Mouse (Mus musculus): ENCODE measurements around the gene Ddost. TPM values are rescaled to one million over a fixed set of nuclear protein-coding genes. Genes with fewer than 3 reads are reported as not detected.
A peak's percentile ranks its signal among the peaks of the same experiment; 100 is the strongest.

Ddost gene
- total and polyA plus RNA-seq, 2 experiments from 2014 or later, result 218 to 232 TPM

DNA sequence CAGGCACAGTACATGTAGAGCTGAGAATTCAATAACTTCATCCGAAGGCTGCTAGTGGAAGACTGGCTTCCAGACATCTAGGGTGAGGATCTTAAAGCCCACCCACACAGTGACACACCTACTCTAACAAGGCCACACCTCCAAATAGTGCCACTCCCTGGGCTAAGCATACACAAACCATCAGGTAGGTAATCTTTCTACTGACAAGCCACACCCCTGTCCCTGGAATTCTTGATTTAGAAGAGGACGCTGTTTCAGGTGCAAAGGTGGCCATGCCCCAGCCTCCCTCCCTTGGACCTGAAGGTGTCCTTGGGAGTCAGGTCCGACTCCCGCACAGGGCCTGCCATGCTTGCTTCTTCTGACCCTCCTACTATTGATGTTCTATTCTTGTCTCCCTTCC lies 28.6 kb downstream of the Ddost start:
- Histone ChIP-seq H3K27me3 (ENCODE audit: insufficient read depth, low read length) (no peaks in the 10 kb centered on the region), H3K4me1 (ENCODE audit: insufficient read depth, low read length) (no peaks in the 10 kb centered on the region), H3K9me3 (ENCODE audit: low read length) (no peaks in the 10 kb centered on the region), H3K27ac (no peak overlapping the region), H3K4me3 (ENCODE audit: low read length) (no peak overlapping the region), H3K9ac (replicated peaks; ENCODE audit: low read length) (no peak overlapping the region), H3K4me2 (ENCODE audit: low read depth, low read length) (no peak overlapping the region), H3K36me3 (ENCODE audit: insufficient read depth, low read length) (no peaks in the 10 kb centered on the region)
- ATAC-seq (no peak), DNase-seq (ENCODE audit: low spot score) (no peak)
- 92% methylated on average over 4 of the region's 4 CpGs for WGBS
- no peak for TF ChIP-seq CTCF (IDR thresholded peaks at IDR 0.05; ENCODE audit: low read depth)

GRCm38 (mm10) chr4:138335036-138335435 lies 30.5 kb downstream of the Ddost start:
- Histone ChIP-seq H3K4me2 (ENCODE audit: low read depth, low read length) (no peak overlapping the region), H3K36me3 (ENCODE audit: insufficient read depth, low read length) (no peaks in the 10 kb centered on the region), H3K27me3 (ENCODE audit: insufficient read depth, low read length) (no peaks in the 10 kb centered on the region), H3K4me1 (ENCODE audit: insufficient read depth, low read length) (no peaks in the 10 kb centered on the region), H3K27ac (no peak overlapping the region), H3K9ac (replicated peaks; ENCODE audit: low read length) (no peak overlapping the region), H3K4me3 (ENCODE audit: low read length) (no peak overlapping the region), H3K9me3 (ENCODE audit: low read length) (no peaks in the 10 kb centered on the region)
- DNase-seq (ENCODE audit: low spot score) (no peak), ATAC-seq (no peak)
- TF ChIP-seq CTCF (IDR thresholded peaks at IDR 0.05; ENCODE audit: low read depth), result no peak
- WGBS, result 64% methylated on average over 12 of the region's 12 CpGs

DNA sequence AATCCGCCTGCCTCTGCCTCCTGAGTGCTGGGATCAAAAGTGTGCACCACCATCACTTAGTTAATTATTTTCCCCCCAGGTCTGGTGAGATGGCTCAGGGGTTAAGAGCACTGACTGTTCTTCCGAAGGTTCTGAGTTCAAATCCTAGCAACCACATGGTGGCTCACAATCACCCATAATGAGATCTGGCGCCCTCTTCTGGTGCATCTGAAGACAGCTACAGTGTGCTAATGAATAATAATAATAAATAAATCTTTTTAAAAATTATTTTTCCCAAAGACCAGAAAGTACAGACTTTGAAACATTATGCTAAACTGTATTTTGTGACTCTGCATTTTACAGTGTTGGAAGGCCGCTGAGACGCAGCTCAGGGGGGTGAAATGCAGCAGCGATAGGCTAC lies 31.1 kb downstream of the Ddost start:
- ATAC-seq (no peak), DNase-seq (ENCODE audit: low spot score) (no peak)
- no peak for TF ChIP-seq CTCF (IDR thresholded peaks at IDR 0.05; ENCODE audit: low read depth)
- Histone ChIP-seq H3K27ac (no peak overlapping the region), H3K4me3 (ENCODE audit: low read length) (no peak overlapping the region), H3K9ac (replicated peaks; ENCODE audit: low read length) (no peak overlapping the region), H3K27me3 (ENCODE audit: insufficient read depth, low read length) (no peaks in the 10 kb centered on the region), H3K9me3 (ENCODE audit: low read length) (no peaks in the 10 kb centered on the region), H3K4me2 (ENCODE audit: low read depth, low read length) (no peak overlapping the region), H3K4me1 (ENCODE audit: insufficient read depth, low read length) (no peaks in the 10 kb centered on the region), H3K36me3 (ENCODE audit: insufficient read depth, low read length) (no peaks in the 10 kb centered on the region)
- WGBS, result 90% methylated on average over 6 of the region's 6 CpGs

DNA sequence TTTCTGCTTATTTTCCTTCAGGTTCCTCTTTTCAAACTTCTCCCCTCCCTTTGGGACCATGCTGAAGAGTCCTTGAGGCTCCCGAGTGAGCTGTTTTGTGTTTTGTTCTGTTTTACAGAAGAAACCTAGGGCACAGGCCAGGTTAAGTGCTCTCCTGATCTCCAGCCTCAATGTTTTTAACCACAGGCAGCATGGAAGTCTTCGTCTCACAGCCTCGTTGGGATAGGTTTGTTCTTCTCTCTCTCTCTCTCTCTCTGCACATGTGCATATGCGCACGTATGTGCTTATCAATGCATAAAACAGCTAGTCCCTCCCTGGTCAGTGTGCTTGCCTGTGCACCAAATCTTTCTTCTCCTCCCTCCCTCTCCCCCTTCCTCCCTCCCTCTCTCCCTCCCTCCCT lies 32.3 kb downstream of the Ddost start:
- H3K4me3 ChIP-seq (ENCODE audit: low read length), result no peak overlapping the region
- TF ChIP-seq CTCF (IDR thresholded peaks at IDR 0.05; ENCODE audit: low read depth), result no peak
- no peak overlapping the region for H3K9ac ChIP-seq (replicated peaks; ENCODE audit: low read length)
- no peak for ATAC-seq
- no peak overlapping the region for H3K4me2 ChIP-seq (ENCODE audit: low read depth, low read length)
- H3K9me3 ChIP-seq (ENCODE audit: low read length), result no peaks in the 10 kb centered on the region
- no peak overlapping the region for H3K27ac ChIP-seq
- DNase-seq (ENCODE audit: low spot score), result no peak
- H3K27me3 ChIP-seq (ENCODE audit: insufficient read depth, low read length), result no peaks in the 10 kb centered on the region
- H3K4me1 ChIP-seq (ENCODE audit: insufficient read depth, low read length), result no peaks in the 10 kb centered on the region
- H3K36me3 ChIP-seq (ENCODE audit: insufficient read depth, low read length), result no peaks in the 10 kb centered on the region
- 68% methylated on average over 5 of the region's 5 CpGs for WGBS

- no peak overlapping the region for H3K4me3 ChIP-seq (ENCODE audit: low read length)
- DNase-seq (ENCODE audit: low spot score) (no peak), ATAC-seq (no peak)
- no peaks in the 10 kb centered on the region for H3K9me3 ChIP-seq (ENCODE audit: low read length)
- H3K36me3 ChIP-seq (ENCODE audit: insufficient read depth, low read length), result no peaks in the 10 kb centered on the region
- no peaks in the 10 kb centered on the region for H3K4me1 ChIP-seq (ENCODE audit: insufficient read depth, low read length)
- no peak overlapping the region for H3K27ac ChIP-seq
- TF ChIP-seq CTCF (IDR thresholded peaks at IDR 0.05; ENCODE audit: low read depth), result no peak
- H3K4me2 ChIP-seq (ENCODE audit: low read depth, low read length), result no peak overlapping the region
- no peak overlapping the region for H3K9ac ChIP-seq (replicated peaks; ENCODE audit: low read length)
- no peaks in the 10 kb centered on the region for H3K27me3 ChIP-seq (ENCODE audit: insufficient read depth, low read length)
- WGBS, result 81% methylated on average over 9 of the region's 9 CpGs
Measured at GRCm38 (mm10) chr4:138337341-138337740, 32.8 kb downstream of the Ddost start.

- no peaks in the 10 kb centered on the region for H3K27me3 ChIP-seq (ENCODE audit: insufficient read depth, low read length)
- no peak overlapping the region for H3K4me2 ChIP-seq (ENCODE audit: low read depth, low read length)
- DNase-seq (ENCODE audit: low spot score), result peak; percentile 66
- no peak overlapping the region for H3K9ac ChIP-seq (replicated peaks; ENCODE audit: low read length)
- no peak overlapping the region for H3K27ac ChIP-seq
- 33% methylated on average over 4 of the region's 4 CpGs for WGBS
- H3K36me3 ChIP-seq (ENCODE audit: insufficient read depth, low read length), result no peaks in the 10 kb centered on the region
- H3K9me3 ChIP-seq (ENCODE audit: low read length), result no peaks in the 10 kb centered on the region
- 0 out of 2 replicates have a peak, but pooled peaks have one; percentile 32 for ATAC-seq
- TF ChIP-seq CTCF (IDR thresholded peaks at IDR 0.05; ENCODE audit: low read depth), result peak; percentile 77
- H3K4me3 ChIP-seq (ENCODE audit: low read length), result no peak overlapping the region
- no peaks in the 10 kb centered on the region for H3K4me1 ChIP-seq (ENCODE audit: insufficient read depth, low read length)
Measured at GRCm38 (mm10) chr4:138339963-138340362, 35.4 kb downstream of the Ddost start.

- no peak for TF ChIP-seq CTCF (IDR thresholded peaks at IDR 0.05; ENCODE audit: low read depth)
- Histone ChIP-seq H3K27me3 (ENCODE audit: insufficient read depth, low read length) (no peaks in the 10 kb centered on the region), H3K27ac (no peak overlapping the region), H3K9ac (replicated peaks; ENCODE audit: low read length) (no peak overlapping the region), H3K4me1 (ENCODE audit: insufficient read depth, low read length) (no peaks in the 10 kb centered on the region), H3K9me3 (ENCODE audit: low read length) (no peaks in the 10 kb centered on the region), H3K36me3 (ENCODE audit: insufficient read depth, low read length) (no peaks in the 10 kb centered on the region), H3K4me2 (ENCODE audit: low read depth, low read length) (no peak overlapping the region), H3K4me3 (ENCODE audit: low read length) (no peak overlapping the region)
- ATAC-seq (no peak), DNase-seq (ENCODE audit: low spot score) (no peak)
- WGBS, result 53% methylated on average over 8 of the region's 8 CpGs
Measured at GRCm38 (mm10) chr4:138341393-138341792, 36.9 kb downstream of the Ddost start.
